Mouse (Mus musculus) embryonic facial prominence, embryonic 13.5 days (tissue): Measurements from ENCODE around the gene Pou6f2. TPM values are rescaled to one million over a fixed set of nuclear protein-coding genes. Genes with fewer than 3 reads are reported as not detected.

Experiments
- ATAC-seq: fragments of 200-750 bp; cut with Nextera tagmentation; 2 replicates; pipeline ENCODE4 v1.8.0; 2017; ENCODE audit warnings: low read depth; ENCODE audit not compliant: insufficient number of reproducible peaks, insufficient read depth, low FRiP score, low TSS enrichment
- H3K27ac ChIP-seq: fragments of 300-500 bp; sonication (generic); 2 replicates; pipeline ENCODE4 v1.5.1; 2015; ENCODE audit warnings: moderate library complexity, mild to moderate bottlenecking, inconsistent platforms
- H3K27me3 ChIP-seq: fragments of 300-500 bp; sonication (generic); 2 replicates; pipeline ENCODE4 v1.6.1; 2015; ENCODE audit warnings: mild to moderate bottlenecking, inconsistent platforms
- H3K36me3 ChIP-seq: fragments of 300-500 bp; sonication (generic); 2 replicates; pipeline ENCODE4 v1.6.1; 2015; ENCODE audit warnings: mild to moderate bottlenecking, inconsistent platforms
- H3K4me1 ChIP-seq: fragments of 300-500 bp; sonication (generic); 2 replicates; pipeline ENCODE4 v1.6.1; 2015; ENCODE audit warnings: inconsistent platforms
- H3K4me2 ChIP-seq: fragments of 300-500 bp; sonication (generic); 2 replicates; pipeline ENCODE4 v1.6.1; 2015; ENCODE audit warnings: moderate library complexity, mild to moderate bottlenecking, inconsistent platforms
- H3K4me3 ChIP-seq: fragments of 300-500 bp; sonication (generic); 2 replicates; pipeline ENCODE4 v1.5.1; 2015; ENCODE audit warnings: mild to moderate bottlenecking, inconsistent platforms
- H3K9ac ChIP-seq: fragments of 300-500 bp; sonication (generic); 2 replicates; pipeline ENCODE4 v1.6.1; 2015; ENCODE audit warnings: mild to moderate bottlenecking, inconsistent platforms
- H3K9me3 ChIP-seq: fragments of 300-500 bp; sonication (generic); 2 replicates; pipeline ENCODE4 v1.6.1; 2016; ENCODE audit warnings: inconsistent platforms
- WGBS: fragments of 180-500 bp; shearing (Covaris S2); methylation state at CpG from one replicate; pipeline ENCODE4 v1.1.7; 2015; ENCODE audit warnings: mixed read lengths; 5-methylcytosine and 5-hydroxymethylcytosine counted together
- polyA plus RNA-seq: library from polyadenylated mRNA; unstranded; fragments of >200 nt; fragmentation: Nextera tagmentation; extraction: Ambion mirVana; gene quantifications from 2 replicates; pipeline ENCODE4 v1.2.1, GENCODE M21; 2015

Pou6f2 gene
- polyA plus RNA-seq, 1 experiment from 2014 or later = 0.25 TPM

DNA sequence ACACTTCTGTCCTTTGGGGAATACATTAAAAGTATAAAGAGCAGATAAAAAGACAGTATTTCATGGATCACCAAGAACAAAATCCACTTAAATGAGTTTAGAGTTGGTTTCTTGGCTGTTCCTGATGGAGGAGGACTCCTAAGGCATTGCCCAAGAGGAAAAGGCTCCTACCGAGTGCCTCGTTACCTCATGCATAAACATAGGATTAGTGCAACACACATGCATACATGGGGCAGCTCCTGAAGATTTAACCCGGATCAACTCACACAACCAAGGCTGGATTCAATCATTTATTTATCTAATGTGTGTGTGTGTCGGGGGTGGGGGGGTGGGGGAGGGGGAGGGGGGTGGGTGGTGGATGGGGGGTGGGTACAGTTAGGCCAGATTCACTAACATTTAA is 269.4 kb downstream of the Pou6f2 start:
- no peak for ATAC-seq

GRCm38 (mm10) chr13:18126111-18126510 is 271.4 kb downstream of the Pou6f2 start:
- Histone ChIP-seq H3K4me2 (no peak overlapping the region), H3K9ac (no peak overlapping the region), H3K27me3 (no peaks in the 10 kb centered on the region), H3K4me1 (peaks cover 16% of the 10 kb centered on the region), H3K4me3 (no peak overlapping the region), H3K36me3 (no peaks in the 10 kb centered on the region), H3K9me3 (no peaks in the 10 kb centered on the region), H3K27ac (no peak overlapping the region)
- 59% methylated on average over 2 of the region's 2 CpGs for WGBS
- no peak for ATAC-seq

More for the DNA sequence above, 269.4 kb downstream of the Pou6f2 start:
- Histone ChIP-seq H3K27me3 (no peaks in the 10 kb centered on the region; the same call in 1 of the 2 replicates), H3K9me3 (no peaks in the 10 kb centered on the region), H3K4me2 (no peak overlapping the region), H3K9ac (no peak overlapping the region), H3K4me1 (peaks cover 16% of the 10 kb centered on the region), H3K27ac (no peak overlapping the region), H3K36me3 (no peaks in the 10 kb centered on the region), H3K4me3 (no peak overlapping the region)
- 32% methylated on average over 4 of the region's 4 CpGs for WGBS

DNA sequence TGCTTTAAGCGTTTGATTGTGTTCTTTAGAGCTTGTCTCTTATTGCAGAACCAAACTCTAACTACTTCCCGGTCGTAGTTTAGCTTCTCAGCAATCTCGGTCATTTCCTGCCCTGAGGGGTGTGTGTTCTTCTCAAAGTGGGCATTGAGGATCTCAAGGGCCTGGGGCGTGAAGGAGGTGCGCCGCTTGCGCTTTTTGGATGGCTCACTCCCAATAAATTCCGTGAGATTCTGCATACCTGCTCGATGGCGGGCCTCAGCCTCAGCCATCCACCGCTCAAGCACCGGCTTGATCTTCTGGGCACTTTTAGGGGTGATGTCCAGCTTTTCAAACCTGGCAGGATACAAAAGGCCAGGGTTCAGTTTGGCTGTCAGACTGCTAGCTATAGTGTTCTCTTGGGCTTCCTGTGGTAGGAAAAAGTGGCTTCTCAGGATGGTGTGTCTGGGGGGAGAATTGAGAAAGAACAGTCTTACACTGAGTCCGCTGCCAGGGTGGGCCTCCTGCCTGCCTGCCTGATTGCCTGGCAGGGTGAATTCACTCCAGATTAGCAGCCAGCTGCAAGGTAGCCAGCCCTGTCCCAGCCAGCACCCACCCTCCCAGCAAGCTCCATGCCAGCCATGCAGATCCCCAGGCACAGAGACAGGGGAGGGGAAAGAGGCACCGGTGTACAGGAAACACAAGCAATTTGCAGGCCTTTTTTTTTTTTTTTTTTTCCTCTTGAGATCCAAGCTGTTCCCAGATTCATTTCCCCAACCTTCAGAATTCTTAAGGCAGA is 272.1 kb downstream of the Pou6f2 start:
- no peaks in the 10 kb centered on the region for H3K27me3 ChIP-seq
- peaks cover 16% of the 10 kb centered on the region for H3K4me1 ChIP-seq
- H3K9ac ChIP-seq = no peak overlapping the region
- no peaks in the 10 kb centered on the region for H3K36me3 ChIP-seq
- 42% methylated on average over 15 of the region's 15 CpGs for WGBS
- no peak for ATAC-seq
- H3K9me3 ChIP-seq = no peaks in the 10 kb centered on the region
- no peak overlapping the region for H3K27ac ChIP-seq
- H3K4me3 ChIP-seq = no peak overlapping the region
- peak overlapping the region; percentile 21 for H3K4me2 ChIP-seq

GRCm38 (mm10) chr13:18124368-18124767 is 273.1 kb downstream of the Pou6f2 start:
- Histone ChIP-seq H3K4me1 (peaks cover 10% of the 10 kb centered on the region), H3K4me2 (peak overlapping the region; percentile 50), H3K27ac (no peak overlapping the region), H3K9ac (peak overlapping the region; percentile 54; the same call in 1 of the 2 replicates), H3K9me3 (no peaks in the 10 kb centered on the region), H3K36me3 (no peaks in the 10 kb centered on the region), H3K4me3 (peak overlapping the region; percentile 21), H3K27me3 (no peaks in the 10 kb centered on the region)
- 21% methylated on average over 13 of the region's 13 CpGs for WGBS
- ATAC-seq = no peak

GRCm38 (mm10) chr13:18120406-18120805 is 277.1 kb downstream of the Pou6f2 start:
- peaks cover 4% of the 10 kb centered on the region for H3K4me1 ChIP-seq
- no peak overlapping the region for H3K4me2 ChIP-seq
- no peak for ATAC-seq
- H3K36me3 ChIP-seq = no peaks in the 10 kb centered on the region
- H3K27ac ChIP-seq = no peak overlapping the region
- H3K4me3 ChIP-seq = no peak overlapping the region
- 81% methylated on average over 2 of the region's 2 CpGs for WGBS
- no peak overlapping the region for H3K9ac ChIP-seq
- H3K27me3 ChIP-seq = no peaks in the 10 kb centered on the region
- H3K9me3 ChIP-seq = no peaks in the 10 kb centered on the region

GRCm38 (mm10) chr13:18081443-18082119 is 315.9 kb downstream of the Pou6f2 start:
- no peak overlapping the region for H3K27ac ChIP-seq
- no peak overlapping the region for H3K9ac ChIP-seq
- H3K4me1 ChIP-seq = no peaks in the 10 kb centered on the region
- no peak for ATAC-seq
- WGBS = 78% methylated on average over 10 of the region's 10 CpGs
- H3K36me3 ChIP-seq = no peaks in the 10 kb centered on the region
- H3K4me2 ChIP-seq = no peak overlapping the region
- H3K27me3 ChIP-seq = no peaks in the 10 kb centered on the region
- H3K9me3 ChIP-seq = no peaks in the 10 kb centered on the region
- H3K4me3 ChIP-seq = no peak overlapping the region
